Mouse (Mus musculus) heart, adult 10 weeks (tissue): ENCODE data around the gene Ubiad1. TPM values are rescaled to one million over a fixed set of nuclear protein-coding genes. Genes with fewer than 3 reads are reported as not detected.

Source experiments
- polyA plus RNA-seq: library from polyadenylated mRNA; stranded (reverse); fragments of 350-450 nt; fragmentation: Illumina TruSeq; extraction: RNeasy Lipid Tissue Mini Kit (QIAGEN cat#74804); gene quantifications from one replicate; pipeline ENCODE4 v1.2.3, GENCODE M21; 2014; ENCODE audit warnings: low read depth, low replicate concordance

Gene Ubiad1
- polyA plus RNA-seq, result 16.0 TPM

DNA sequence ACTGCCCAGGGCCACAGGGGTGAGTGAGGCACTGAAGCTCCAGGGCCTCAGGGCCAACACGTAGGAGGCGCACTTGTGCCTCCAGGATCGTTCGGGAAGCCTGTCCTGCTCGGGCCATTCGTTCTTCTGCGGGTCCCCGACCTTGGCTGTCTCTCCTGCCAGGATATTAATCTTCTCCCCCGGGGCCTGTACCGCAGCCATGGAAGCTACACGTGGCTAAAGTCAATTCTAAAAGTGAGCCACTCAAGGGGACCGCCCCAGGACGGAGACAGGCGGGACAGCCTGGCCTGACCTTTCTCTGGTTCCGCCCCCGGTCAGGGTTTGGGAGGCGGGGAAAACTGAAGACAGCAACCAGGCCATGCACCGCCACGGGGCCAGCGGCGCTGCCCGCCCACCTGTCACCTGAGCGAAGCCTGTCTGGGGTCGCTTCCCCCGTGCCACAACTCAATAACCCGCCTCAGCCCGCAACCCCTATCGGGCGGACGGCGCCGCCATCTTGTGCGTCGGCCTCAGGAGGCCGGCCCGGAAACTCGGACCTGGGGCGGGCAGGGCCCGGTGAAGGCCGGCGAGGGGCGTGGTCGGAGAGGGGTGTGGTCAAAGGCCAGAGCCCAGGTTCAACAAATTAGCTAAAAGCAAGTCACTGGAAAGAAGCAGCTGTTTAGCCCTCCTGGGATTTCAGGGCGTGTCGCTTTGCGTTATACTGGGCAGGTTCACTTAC is at the start of gene Ubiad1:
Gene Ubiad1, minus strand, starts transcription at position 522 of the 718 bp plus-strand sequence.

DNA sequence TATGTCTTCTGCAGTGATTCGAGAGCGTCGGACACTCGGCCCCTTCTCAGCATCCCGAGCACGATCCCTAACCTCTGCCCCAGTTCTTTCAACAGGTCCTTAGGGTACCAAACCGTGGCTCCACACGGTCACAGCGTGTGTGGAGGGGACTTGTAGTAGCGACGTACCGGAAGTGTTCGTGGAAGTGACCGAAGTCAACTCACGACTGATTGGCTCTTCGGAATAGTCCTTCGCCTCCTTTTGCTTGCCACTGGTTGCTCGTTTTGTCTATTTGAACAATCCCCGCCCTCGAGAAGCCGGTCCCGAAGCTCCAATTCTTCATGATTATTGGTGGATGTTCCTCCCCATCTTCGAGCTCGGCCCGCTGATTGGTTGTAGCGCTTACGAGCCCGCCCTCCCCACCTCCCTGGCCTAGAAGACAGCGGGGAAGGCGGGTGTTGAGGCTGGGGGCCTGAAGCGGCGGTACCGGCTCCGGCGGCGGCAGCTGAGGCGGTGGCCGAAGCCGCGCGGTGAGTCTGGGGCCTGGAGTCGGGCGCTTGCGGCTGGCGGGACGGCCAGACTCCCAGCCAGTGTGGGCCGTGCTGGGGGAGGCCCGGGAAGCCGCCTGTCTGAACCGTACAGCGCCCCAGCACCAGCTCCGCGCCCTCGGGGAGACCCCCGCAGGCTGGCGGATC is 3.7 kb upstream of the Ubiad1 start, which contains the start of gene Mtor:
Gene Mtor, plus strand, starts transcription at position 433 of the 674 bp plus-strand sequence.

Other genes with a start within 250 kb of the Ubiad1 start
- gene Disp3, start 156.8 kb downstream of the Ubiad1 start, polyA plus RNA-seq, result not detected
- gene Mtor, start 3.8 kb upstream of the Ubiad1 start, polyA plus RNA-seq, result 20.2 TPM
- 2.8 TPM for gene Angptl7, start 55.7 kb upstream of the Ubiad1 start, polyA plus RNA-seq
- gene Exosc10, start 113.7 kb upstream of the Ubiad1 start, polyA plus RNA-seq, result 44.6 TPM
- 17.9 TPM for gene Srm, start 146.7 kb upstream of the Ubiad1 start, polyA plus RNA-seq
- 0.42 TPM for gene Masp2, start 157.8 kb upstream of the Ubiad1 start, polyA plus RNA-seq
- 178 TPM for gene Tardbp, start 182.2 kb upstream of the Ubiad1 start, polyA plus RNA-seq
- gene Gm572, start 198.5 kb upstream of the Ubiad1 start, polyA plus RNA-seq, result 3.6 TPM